ENCODE assay signal across 9 mouse cellular contexts in genomic region chr8:119358836-119359235, GRCm38 (mm10). TPM values are rescaled to one million over a fixed set of nuclear protein-coding genes. Genes with fewer than 3 reads are reported as not detected.
DNase-seq lines count a peak whose midpoint lies in the region; ATAC-seq and TF ChIP-seq lines count a peak whose summit lies in the region.
"Had no signal": no experiment of that assay in that cellular context is flagged by ENCODE, and none has a peak within 500 bp of the region (broad histone marks: within the 10 kb centered on the region; RNA-seq: fewer than 3 reads in every experiment).

No protein-coding gene starts in this region.

- TF ChIP-seq CTCF in hindbrain, postnatal 0 days (IDR thresholded peaks at IDR 0.05; ENCODE audit: low read depth): peak; percentile 73
- TF ChIP-seq CTCF in CH12.LX (conservative IDR thresholded peaks at IDR 0.05 in 1 of 2, IDR thresholded peaks at IDR 0.05 in 1 of 2; ENCODE audit: low read depth in 2 of 2, low read length in 2 of 2): peak; percentile 40 to 77; a peak in 3 of 4 replicates
- peak; percentile 84 for TF ChIP-seq CTCF in lung, postnatal 0 days (IDR thresholded peaks at IDR 0.05)
- peak; percentile 90 for TF ChIP-seq CTCF in testis, adult 2 months (IDR thresholded peaks at IDR 0.05; ENCODE audit: control insufficient read depth, insufficient read depth, insufficient replicate concordance, low read depth, low read length)

- 0 out of 2 replicates have a peak, but pooled peaks cover 3% of the 10 kb centered on the region for H3K27me3 ChIP-seq in hindbrain, postnatal 0 days (ENCODE audit: insufficient read depth, low read length)
- H3K27me3 ChIP-seq in hindbrain, embryonic 14.5 days (ENCODE audit: control insufficient read depth, insufficient read depth, low read length): no peaks in the 10 kb centered on the region
- peaks cover 26% of the 10 kb centered on the region for H3K27me3 ChIP-seq in CH12.LX (replicated peaks)
- no peaks in the 10 kb centered on the region for H3K27me3 ChIP-seq in lung, postnatal 0 days (replicated peaks; ENCODE audit: insufficient read depth, low read length)
- H3K27me3 ChIP-seq in testis, adult 2 months (ENCODE audit: control insufficient read depth, insufficient read depth, low read length): no peaks in the 10 kb centered on the region

- no peaks in the 10 kb centered on the region for H3K79me2 ChIP-seq in CH12.LX (replicated peaks; ENCODE audit: control insufficient read depth, extremely low read depth, insufficient read depth, poor library complexity, severe bottlenecking)

- H3K4me3 ChIP-seq in hindbrain, postnatal 0 days (ENCODE audit: low read length): no peak overlapping the region
- H3K4me3 ChIP-seq in hindbrain, embryonic 14.5 days (replicated peaks; ENCODE audit: low read length): no peak overlapping the region
- H3K4me3 ChIP-seq in CH12.LX (replicated peaks in 1 of 3; ENCODE audit: low read depth in 2 of 3, low read length in 2 of 3, poor library complexity in 1 of 3): no peak overlapping the region
- H3K4me3 ChIP-seq in lung, postnatal 0 days (ENCODE audit: low read depth, low read length): no peak overlapping the region
- peak overlapping the region; percentile 81 for H3K4me3 ChIP-seq in testis, adult 2 months (ENCODE audit: control insufficient read depth, low read depth, low read length)
- H3K4me3 ChIP-seq: myocyte had no signal

- in situ Hi-C loops in CH12.LX (cut with MboI; ENCODE audit: low pct_ligation_motif_present, low pct_unique_long_range_greater_than_20kb, low sequenced_read_pairs): no loop called here

- no peaks in the 10 kb centered on the region for H3K9me3 ChIP-seq in hindbrain, postnatal 0 days (ENCODE audit: low read length)
- H3K9me3 ChIP-seq in hindbrain, embryonic 14.5 days (ENCODE audit: control insufficient read depth, low read length): no peaks in the 10 kb centered on the region
- no peaks in the 10 kb centered on the region for H3K9me3 ChIP-seq in CH12.LX (replicated peaks; ENCODE audit: low read length)
- no peaks in the 10 kb centered on the region for H3K9me3 ChIP-seq in lung, postnatal 0 days (ENCODE audit: low read length)

- no peak overlapping the region for H3K27ac ChIP-seq in hindbrain, postnatal 0 days
- H3K27ac ChIP-seq in hindbrain, embryonic 14.5 days: no peak overlapping the region
- no peak overlapping the region for H3K27ac ChIP-seq in CH12.LX (ENCODE audit: insufficient read depth, low read depth)
- no peak overlapping the region for H3K27ac ChIP-seq in lung, postnatal 0 days (ENCODE audit: low read length)
- no peak overlapping the region for H3K27ac ChIP-seq in testis, adult 2 months (ENCODE audit: control insufficient read depth, insufficient read depth, low read depth, low read length)

- TF ChIP-seq RAD21 in CH12.LX (IDR thresholded peaks at IDR 0.05; ENCODE audit: low read depth, low read length): peak; percentile 26

- dilution Hi-C loops in CH12.LX (cut with MboI; ENCODE audit: extremely low pct_ligation_motif_present, extremely low pct_unique_long_range_greater_than_20kb, low sequenced_read_pairs): no loop called here

- ATAC-seq in hindbrain, postnatal 0 days: no peak
- ATAC-seq in hindbrain, embryonic 14.5 days (ENCODE audit: low FRiP score): no peak
- ATAC-seq in lung, postnatal 0 days: peak; percentile 40

- TF ChIP-seq EP300 in CH12.LX (IDR thresholded peaks at IDR 0.05; ENCODE audit: low read length): no peak
- TF ChIP-seq EP300 in lung, postnatal 0 days (IDR thresholded peaks at IDR 0.05): no peak

- H3K36me3 ChIP-seq in hindbrain, postnatal 0 days (ENCODE audit: insufficient read depth, low read length): no peaks in the 10 kb centered on the region
- H3K36me3 ChIP-seq in hindbrain, embryonic 14.5 days (replicated peaks; ENCODE audit: control insufficient read depth, insufficient read depth): no peaks in the 10 kb centered on the region
- H3K36me3 ChIP-seq in CH12.LX (replicated peaks in 1 of 2; ENCODE audit: control insufficient read depth in 1 of 2, insufficient read depth in 1 of 2, low read length in 1 of 2): no peaks in the 10 kb centered on the region
- no peaks in the 10 kb centered on the region for H3K36me3 ChIP-seq in lung, postnatal 0 days (ENCODE audit: insufficient read depth, low read length)
- H3K36me3 ChIP-seq in testis, adult 2 months (ENCODE audit: control insufficient read depth, insufficient read depth, low read length): no peaks in the 10 kb centered on the region

- H3K4me1 ChIP-seq in hindbrain, postnatal 0 days (ENCODE audit: insufficient read depth, low read length): no peaks in the 10 kb centered on the region
- H3K4me1 ChIP-seq in hindbrain, embryonic 14.5 days (replicated peaks; ENCODE audit: control insufficient read depth, insufficient read depth, low read length): no peaks in the 10 kb centered on the region
- 0 out of 4 replicates have a peak, but pooled peaks cover 0 to 5% of the 10 kb centered on the region in 2 experiments for H3K4me1 ChIP-seq in CH12.LX (ENCODE audit: control insufficient read depth in 1 of 2, insufficient read depth in 2 of 2)
- no peaks in the 10 kb centered on the region for H3K4me1 ChIP-seq in lung, postnatal 0 days (ENCODE audit: insufficient read depth, low read depth, low read length)
- peaks cover 6% of the 10 kb centered on the region; the same call in 1 of the 2 replicates for H3K4me1 ChIP-seq in testis, adult 2 months (ENCODE audit: control insufficient read depth, insufficient read depth, low read length)

- H3K4me2 ChIP-seq in hindbrain, postnatal 0 days (ENCODE audit: low read depth, low read length): no peak overlapping the region
- H3K4me2 ChIP-seq in hindbrain, embryonic 14.5 days (replicated peaks): no peak overlapping the region
- H3K4me2 ChIP-seq in CH12.LX (ENCODE audit: insufficient read depth, low read depth, poor library complexity, severe bottlenecking): peak overlapping the region; percentile 16; the same call in 1 of the 2 replicates
- H3K4me2 ChIP-seq in lung, postnatal 0 days (replicated peaks; ENCODE audit: low read depth, low read length): no peak overlapping the region

- 47% methylated on average over 14 of the region's 14 CpGs for WGBS in hindbrain, postnatal 0 days
- 47% methylated on average over 14 of the region's 14 CpGs for WGBS in hindbrain, embryonic 14.5 days
- 34% methylated on average over 14 of the region's 14 CpGs for WGBS in lung, postnatal 0 days

- H3K9ac ChIP-seq in hindbrain, postnatal 0 days (replicated peaks; ENCODE audit: low read length): no peak overlapping the region
- H3K9ac ChIP-seq in hindbrain, embryonic 14.5 days: no peak overlapping the region
- no peak overlapping the region for H3K9ac ChIP-seq in CH12.LX (ENCODE audit: insufficient read depth, low read depth)
- no peak overlapping the region for H3K9ac ChIP-seq in lung, postnatal 0 days (replicated peaks; ENCODE audit: low read depth)

- no peak for DNase-seq in hindbrain, postnatal 0 days (ENCODE audit: low spot score)
- DNase-seq in hindbrain, embryonic 14.5 days (ENCODE audit: low spot score): no peak
- DNase-seq in CH12.LX (ENCODE audit: extremely low read depth): peak; percentile 39
- DNase-seq in adrenal gland, postnatal 10 days: peak; percentile 85
- peak; percentile 46 to 68 for DNase-seq in gastrocnemius, postnatal 4 days (ENCODE audit: low spot score in 2 of 2)
- DNase-seq in lung, postnatal 0 days (ENCODE audit: low spot score): peak; percentile 34
- no peak for DNase-seq in cerebellum, adult 9-11 months

- TF ChIP-seq POLR2A in CH12.LX (IDR thresholded peaks at IDR 0.05; ENCODE audit: low read depth, low read length): no peak
- TF ChIP-seq POLR2A in testis, adult 2 months (IDR thresholded peaks at IDR 0.05; ENCODE audit: control insufficient read depth, low read depth, low read length): no peak; the same call in 1 of the 2 replicates

TF ChIP-seq in CH12.LX, 34 proteins besides CTCF, POLR2A, EP300 and RAD21:
- TF ChIP-seq TCF12 (IDR thresholded peaks at IDR 0.05; ENCODE audit: low read depth, low read length): no peak
- TF ChIP-seq SMC3 (IDR thresholded peaks at IDR 0.05; ENCODE audit: low read depth, low read length): peak; percentile 60
- peak; percentile 37; the same call in 1 of the 2 replicates for TF ChIP-seq IRF4 (IDR thresholded peaks at IDR 0.05; ENCODE audit: low read depth, low read length)
- no peak for TF ChIP-seq HCFC1 (IDR thresholded peaks at IDR 0.05; ENCODE audit: low read depth, low read length)
- TF ChIP-seq MYC (IDR thresholded peaks at IDR 0.05; ENCODE audit: low read depth, low read length): no peak
- no peak for TF ChIP-seq GABPA (IDR thresholded peaks at IDR 0.05; ENCODE audit: insufficient replicate concordance, low read depth, low read length)
- TF ChIP-seq ZKSCAN1 (IDR thresholded peaks at IDR 0.05; ENCODE audit: borderline replicate concordance, low read depth, low read length): no peak

RNA-seq across cellular contexts. Expression of gene Hsbp1, which starts 14.5 kb away (rescaled TPM):
- 297 and 301 TPM in 2 replicates for total RNA-seq in hindbrain, postnatal 0 days (2014; rRNA removed)
- 995 and 1,006 TPM in 2 replicates for polyA plus RNA-seq in hindbrain, postnatal 0 days (2015; fragmentation: Nextera tagmentation; extraction: Ambion mirVana)
- 741 and 743 TPM in 2 replicates for polyA plus RNA-seq in hindbrain, embryonic 14.5 days (2014; fragmentation: Nextera tagmentation; extraction: Ambion mirVana)
- 55.8 and 61.7 TPM in 2 replicates for total RNA-seq in CH12.LX (2012; rRNA removed)
- total RNA-seq in CH12.LX (2014; rRNA removed): 53.8 and 59.0 TPM in 2 replicates
- polyA plus RNA-seq in CH12.LX (2012; ENCODE audit: insufficient read length, low read depth): 66.9 and 89.0 TPM in 2 replicates
- 100 to 1,000 TPM; 168 to 176 TPM for total RNA-seq in adrenal gland, postnatal 10 days (2021)
- 100 to 1,000 TPM; 173 to 200 TPM for total RNA-seq in gastrocnemius, postnatal 4 days (2021)
- 313 and 315 TPM in 2 replicates for polyA plus RNA-seq in lung, postnatal 0 days (2015; fragmentation: Nextera tagmentation; extraction: Ambion mirVana)
- 637 and 782 TPM in 2 replicates for polyA plus RNA-seq in testis, adult 2 months (2012; rRNA removed)

RNA-seq across cellular contexts. Expression of gene Mlycd, which starts 35.8 kb away (rescaled TPM):
- total RNA-seq in hindbrain, postnatal 0 days (2014; rRNA removed): 36.6 and 37.2 TPM in 2 replicates
- polyA plus RNA-seq in hindbrain, postnatal 0 days (2015; fragmentation: Nextera tagmentation; extraction: Ambion mirVana): 20.0 TPM in 2 replicates
- polyA plus RNA-seq in hindbrain, embryonic 14.5 days (2014; fragmentation: Nextera tagmentation; extraction: Ambion mirVana): 17.8 and 20.2 TPM in 2 replicates
- total RNA-seq in CH12.LX (2012; rRNA removed) (8.7 and 12.3 TPM in 2 replicates), CH12.LX (2014; rRNA removed) (4.5 and 5.1 TPM in 2 replicates)
- 4.2 and 4.4 TPM in 2 replicates for polyA plus RNA-seq in CH12.LX (2012; ENCODE audit: insufficient read length, low read depth)
- total RNA-seq in adrenal gland, postnatal 10 days (2021): 10 to 100 TPM; 69.7 to 86.6 TPM
- total RNA-seq in gastrocnemius, postnatal 4 days (2021): 10 to 100 TPM; 66.5 to 68.1 TPM
- polyA plus RNA-seq in lung, postnatal 0 days (2015; fragmentation: Nextera tagmentation; extraction: Ambion mirVana): 18.3 and 19.1 TPM in 2 replicates
- 5.3 and 5.4 TPM in 2 replicates for polyA plus RNA-seq in testis, adult 2 months (2012; rRNA removed)

Comparison
In these comparisons a context has a peak if more than half of its experiments do, and no peak if none do; other contexts are left out.
1. DNase-seq: peak in CH12.LX (single experiment), adrenal gland, postnatal 10 days (single experiment), gastrocnemius, postnatal 4 days (2 of 2) and lung, postnatal 0 days (single experiment); none in hindbrain, postnatal 0 days (single experiment), hindbrain, embryonic 14.5 days (single experiment) and cerebellum, adult 9-11 months (single experiment).
2. Peak in every context shown above with its lines, with median percentiles within 50 percentile points of each other: CTCF ChIP-seq.